Mouse (Mus musculus): ENCODE data around the gene Ppp1r14a. TPM values are rescaled to one million over a fixed set of nuclear protein-coding genes. Genes with fewer than 3 reads are reported as not detected.

The Ppp1r14a gene
- polyA plus RNA-seq, 1 experiment from 2014 or later = 64.8 TPM

- DNase-seq (ENCODE audit: low spot score) (peak; percentile 97), ATAC-seq (ENCODE audit: low FRiP score, low TSS enrichment) (peak; percentile 91)
- no peaks in the 10 kb centered on the region; the same call in 1 of the 2 replicates for H3K4me1 ChIP-seq (replicated peaks; ENCODE audit: control insufficient read depth, insufficient read depth)
- peak within 1 kb of the TSS; percentile 86 for H3K4me2 ChIP-seq (replicated peaks; ENCODE audit: low read depth)
- peak within 1 kb of the TSS; percentile 97 for H3K27ac ChIP-seq (replicated peaks)
- H3K9ac ChIP-seq (ENCODE audit: low read length) = peak within 1 kb of the TSS; percentile 90
- no peaks in the 10 kb centered on the region for H3K36me3 ChIP-seq (ENCODE audit: control insufficient read depth, insufficient read depth, low read length)
- peak; percentile 62 for TF ChIP-seq CTCF (IDR thresholded peaks at IDR 0.05; ENCODE audit: low read depth)
- TF ChIP-seq EP300 (optimal IDR thresholded peaks at IDR 0.05) = peak; percentile 5
- 0 out of 2 replicates have a peak, but pooled peaks cover 2% of the 10 kb centered on the region for H3K27me3 ChIP-seq (ENCODE audit: control insufficient read depth, insufficient read depth, low read length)
- no peaks in the 10 kb centered on the region for H3K9me3 ChIP-seq (ENCODE audit: control insufficient read depth, low read length)
- WGBS = under 1% methylated on average over 75 of the region's 80 CpGs
- H3K4me3 ChIP-seq (ENCODE audit: low read depth, low read length) = peak within 1 kb of the TSS; percentile 65
Measured at GRCm38 (mm10) chr7:29281201-29282073, 7.7 kb upstream of the Ppp1r14a start, which contains the start of gene Spint2. Gene Spint2, minus strand, starts transcription at chr7:29281912.

GRCm38 (mm10) chr7:29282074-29282554 lies 7.0 kb upstream of the Ppp1r14a start:
- H3K4me1 ChIP-seq (replicated peaks; ENCODE audit: control insufficient read depth, insufficient read depth) = no peaks in the 10 kb centered on the region
- WGBS = 8% methylated on average over 21 of the region's 21 CpGs

GRCm38 (mm10) chr7:29283876-29284275 lies 5.2 kb upstream of the Ppp1r14a start:
- Histone ChIP-seq H3K9me3 (ENCODE audit: control insufficient read depth, low read length) (no peaks in the 10 kb centered on the region), H3K4me3 (ENCODE audit: low read depth, low read length) (no peak overlapping the region), H3K9ac (ENCODE audit: low read length) (no peak overlapping the region), H3K27me3 (ENCODE audit: control insufficient read depth, insufficient read depth, low read length) (0 out of 2 replicates have a peak, but pooled peaks cover 2% of the 10 kb centered on the region), H3K4me1 (replicated peaks; ENCODE audit: control insufficient read depth, insufficient read depth) (no peaks in the 10 kb centered on the region), H3K4me2 (replicated peaks; ENCODE audit: low read depth) (no peak overlapping the region), H3K27ac (replicated peaks) (no peak overlapping the region), H3K36me3 (ENCODE audit: control insufficient read depth, insufficient read depth, low read length) (no peaks in the 10 kb centered on the region)
- ATAC-seq (ENCODE audit: low FRiP score, low TSS enrichment) (no peak), DNase-seq (ENCODE audit: low spot score) (no peak)
- 82% methylated on average over 4 of the region's 4 CpGs for WGBS
- no peak for TF ChIP-seq EP300 (optimal IDR thresholded peaks at IDR 0.05)
- no peak for TF ChIP-seq CTCF (IDR thresholded peaks at IDR 0.05; ENCODE audit: low read depth)

More at GRCm38 (mm10) chr7:29282074-29282554, 7.0 kb upstream of the Ppp1r14a start:
- 0 out of 2 replicates have a peak, but pooled peaks cover 2% of the 10 kb centered on the region for H3K27me3 ChIP-seq (ENCODE audit: control insufficient read depth, insufficient read depth, low read length)
- DNase-seq (ENCODE audit: low spot score) (no peak), ATAC-seq (ENCODE audit: low FRiP score, low TSS enrichment) (peak; percentile 62)
- peak overlapping the region; percentile 86 for H3K4me2 ChIP-seq (replicated peaks; ENCODE audit: low read depth)
- TF ChIP-seq EP300 (optimal IDR thresholded peaks at IDR 0.05) = no peak
- no peak for TF ChIP-seq CTCF (IDR thresholded peaks at IDR 0.05; ENCODE audit: low read depth)
- no peaks in the 10 kb centered on the region for H3K36me3 ChIP-seq (ENCODE audit: control insufficient read depth, insufficient read depth, low read length)
- H3K9ac ChIP-seq (ENCODE audit: low read length) = peak overlapping the region; percentile 90
- H3K27ac ChIP-seq (replicated peaks) = peak overlapping the region; percentile 97
- H3K4me3 ChIP-seq (ENCODE audit: low read depth, low read length) = peak overlapping the region; percentile 65
- H3K9me3 ChIP-seq (ENCODE audit: control insufficient read depth, low read length) = no peaks in the 10 kb centered on the region

- Histone ChIP-seq H3K27me3 (ENCODE audit: control insufficient read depth, insufficient read depth, low read length) (0 out of 2 replicates have a peak, but pooled peaks cover 2% of the 10 kb centered on the region), H3K27ac (replicated peaks) (no peak overlapping the region), H3K9me3 (ENCODE audit: control insufficient read depth, low read length) (no peaks in the 10 kb centered on the region), H3K4me2 (replicated peaks; ENCODE audit: low read depth) (no peak overlapping the region), H3K9ac (ENCODE audit: low read length) (no peak overlapping the region), H3K4me1 (replicated peaks; ENCODE audit: control insufficient read depth, insufficient read depth) (no peaks in the 10 kb centered on the region), H3K36me3 (ENCODE audit: control insufficient read depth, insufficient read depth, low read length) (no peaks in the 10 kb centered on the region), H3K4me3 (ENCODE audit: low read depth, low read length) (no peak overlapping the region)
- TF ChIP-seq EP300 (optimal IDR thresholded peaks at IDR 0.05) (no peak), CTCF (IDR thresholded peaks at IDR 0.05; ENCODE audit: low read depth) (no peak)
- no peak for ATAC-seq (ENCODE audit: low FRiP score, low TSS enrichment)
- WGBS = 73% methylated on average over 6 of the region's 6 CpGs
- DNase-seq (ENCODE audit: low spot score) = peak; percentile 22
Measured at GRCm38 (mm10) chr7:29284523-29284922, 4.6 kb upstream of the Ppp1r14a start.

- H3K4me1 ChIP-seq (replicated peaks; ENCODE audit: control insufficient read depth, insufficient read depth) = no peaks in the 10 kb centered on the region
- no peak; the same call in 1 of the 2 replicates for ATAC-seq (ENCODE audit: low FRiP score, low TSS enrichment)
Measured at GRCm38 (mm10) chr7:29287481-29287880, 1.6 kb upstream of the Ppp1r14a start.

More at GRCm38 (mm10) chr7:29287481-29287880, 1.6 kb upstream of the Ppp1r14a start:
- H3K9me3 ChIP-seq (ENCODE audit: control insufficient read depth, low read length) = no peaks in the 10 kb centered on the region
- no peak overlapping the region for H3K9ac ChIP-seq (ENCODE audit: low read length)
- H3K4me2 ChIP-seq (replicated peaks; ENCODE audit: low read depth) = no peak overlapping the region
- H3K36me3 ChIP-seq (ENCODE audit: control insufficient read depth, insufficient read depth, low read length) = no peaks in the 10 kb centered on the region
- no peak overlapping the region for H3K4me3 ChIP-seq (ENCODE audit: low read depth, low read length)
- no peak overlapping the region for H3K27ac ChIP-seq (replicated peaks)
- TF ChIP-seq CTCF (IDR thresholded peaks at IDR 0.05; ENCODE audit: low read depth) (peak; percentile 59), EP300 (optimal IDR thresholded peaks at IDR 0.05) (no peak)
- no peaks in the 10 kb centered on the region for H3K27me3 ChIP-seq (ENCODE audit: control insufficient read depth, insufficient read depth, low read length)
- WGBS = 74% methylated on average over 7 of the region's 7 CpGs
- no peak for DNase-seq (ENCODE audit: low spot score)

Data from stomach, postnatal 0 days (tissue).